In the genomic region with DNA sequence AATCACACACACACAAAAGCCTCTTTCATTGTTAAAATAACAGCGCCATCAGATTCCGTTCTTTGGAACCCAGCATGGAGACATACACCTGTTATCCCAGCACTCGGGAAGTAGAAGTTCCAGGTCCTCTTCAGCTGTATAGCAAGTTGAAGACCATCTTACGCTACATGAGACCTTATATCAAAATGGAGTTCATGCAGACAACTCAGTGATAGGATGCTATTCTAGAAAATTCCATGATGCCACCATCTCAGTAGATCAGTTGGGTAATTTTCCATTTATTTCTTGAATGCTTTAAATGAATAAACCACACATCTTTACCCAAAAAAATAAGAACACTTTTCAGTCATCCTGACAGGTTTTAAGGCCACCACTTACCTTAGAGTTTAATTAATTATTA, we compare ENCODE assay signal across 1 mouse cellular context.
TF ChIP-seq lines count a peak whose summit lies in the region.

No protein-coding gene starts in this region.

TF ChIP-seq in MEL, 35 proteins besides CTCF, POLR2A, EP300 and RAD21:
- TF ChIP-seq SIN3A (IDR thresholded peaks at IDR 0.05; ENCODE audit: low read length) (no peak), RCOR1 (IDR thresholded peaks at IDR 0.05; ENCODE audit: low read depth, low read length) (0 out of 2 replicates have a peak, but pooled peaks have one; percentile 5), NELFE (IDR thresholded peaks at IDR 0.05; ENCODE audit: low read depth, low read length) (no peak)
